Mouse (Mus musculus) megakaryocyte, adult 5-6 weeks (primary cell): ENCODE data around the gene Chrm1. TPM values are rescaled to one million over a fixed set of nuclear protein-coding genes. Genes with fewer than 3 reads are reported as not detected.
"Not testable (repeated sequence)": the region's sequence is repeated elsewhere in the genome, so short reads cannot be mapped to it uniquely, and the experiment has no call there.

Experiments
- ATAC-seq: 2 replicates; pipeline ENCODE4 v1.8.0; 2016; ENCODE audit warnings: mild to moderate bottlenecking, inconsistent platforms; ENCODE audit not compliant: poor library complexity, severe bottlenecking
- total RNA-seq, 2 experiments: library from RNA; stranded (forward) in 1 of 2; stranded (reverse) in 1 of 2; fragments of 153-499, 151-499 nt in 1 of 2; fragments of 221-1000, 200-1000 nt in 1 of 2; gene quantifications; 2 replicates each; pipeline versions ENCODE4 v1.2.3 to v1.2.4; 2015 to 2017

Gene Chrm1
- total RNA-seq, 2 experiments from 2014 or later, result 0.04 to 0.16 TPM

DNA sequence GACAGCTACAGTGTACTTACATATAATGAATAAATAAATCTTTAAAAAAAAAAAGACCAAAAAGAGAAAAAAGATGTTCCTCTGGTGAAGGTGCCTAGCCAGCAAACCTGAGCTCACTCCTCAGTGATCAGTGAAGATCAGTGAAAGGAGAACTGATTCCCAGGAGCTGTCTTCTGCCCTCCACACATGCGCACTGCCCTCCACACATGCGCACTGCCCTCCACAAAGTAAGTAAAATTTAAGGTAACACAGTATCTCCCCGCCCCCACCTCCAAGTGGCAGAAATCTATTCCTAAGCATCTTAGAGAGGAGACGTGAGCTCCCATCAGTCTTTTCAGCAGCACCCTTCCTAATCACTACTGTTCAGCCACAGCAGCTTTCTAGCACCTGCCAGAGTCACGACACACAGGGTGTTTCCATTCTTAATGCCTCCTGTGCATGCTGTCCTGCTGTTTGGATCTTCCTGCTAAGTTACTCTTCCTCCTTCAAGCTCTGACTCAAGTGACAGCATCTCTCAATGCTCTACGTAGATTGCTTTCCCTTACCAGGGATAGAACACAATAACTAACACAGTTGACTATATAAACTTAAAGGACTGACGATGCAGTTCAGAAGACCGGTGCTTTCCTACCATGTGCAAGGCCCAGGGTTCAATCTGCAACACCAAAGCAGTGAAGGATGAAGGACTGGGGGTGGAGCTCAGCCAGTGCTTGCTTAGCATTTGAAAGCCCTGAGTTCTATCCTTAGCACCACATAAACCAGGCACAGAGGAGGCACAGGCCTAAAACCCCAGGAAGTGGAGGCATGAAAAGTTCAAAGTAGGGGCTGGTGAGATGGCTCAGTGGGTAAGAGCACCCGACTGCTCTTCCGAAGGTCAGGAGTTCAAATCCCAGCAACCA, 52.5 kb downstream of the Chrm1 start:
- ATAC-seq, result no peak

DNA sequence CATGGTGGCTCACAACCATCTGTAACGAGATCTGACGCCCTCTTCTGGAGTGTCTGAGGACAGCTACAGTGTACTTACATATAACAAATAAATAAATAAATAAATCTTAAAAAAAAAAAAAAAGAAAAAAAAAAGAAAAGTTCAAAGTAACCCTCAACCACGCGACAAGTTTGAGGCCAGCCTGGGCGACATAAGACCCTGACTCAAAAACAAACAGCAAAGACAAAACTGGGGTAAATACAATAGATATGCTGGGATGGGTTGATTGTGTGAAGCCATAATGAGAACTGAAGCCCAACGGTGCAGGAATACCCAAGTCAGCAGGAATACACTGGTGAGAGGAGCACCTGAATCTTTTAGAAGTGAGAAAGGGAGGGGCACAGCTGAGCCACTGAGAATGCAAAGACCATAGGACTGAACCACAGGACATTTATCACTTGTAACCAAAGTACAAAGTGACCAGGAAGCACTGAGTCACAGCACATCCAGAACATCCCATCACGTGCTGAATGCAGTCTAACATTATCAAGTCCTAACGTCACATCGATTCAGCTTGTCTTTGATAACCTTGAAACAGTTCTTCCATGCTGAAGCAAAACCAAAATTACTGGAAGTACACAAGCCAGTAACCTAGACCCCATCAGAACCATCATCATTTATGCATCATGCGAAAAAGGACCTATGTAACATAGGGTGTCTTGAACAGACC, 53.3 kb downstream of the Chrm1 start:
- no peak for ATAC-seq

DNA sequence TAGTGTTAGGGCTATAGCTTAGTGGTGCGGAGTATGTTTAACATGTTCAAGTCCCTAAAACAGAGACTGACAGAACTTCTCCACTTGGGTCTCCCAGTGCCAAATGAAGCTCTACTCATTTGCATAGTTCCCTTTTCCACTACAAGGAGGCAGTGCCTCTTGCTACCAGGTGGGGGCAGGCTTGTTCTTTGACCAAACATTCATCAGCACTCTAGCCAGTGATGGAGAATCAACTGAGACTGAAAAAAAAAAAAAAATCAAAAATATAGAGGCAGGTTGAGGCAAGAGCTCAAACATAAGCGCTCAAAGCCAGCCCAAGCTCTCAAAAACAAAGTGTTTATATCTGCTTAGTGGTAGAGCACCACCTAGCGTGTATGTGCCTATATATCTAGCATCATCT, 54.8 kb downstream of the Chrm1 start:
- peak; percentile 49 for ATAC-seq

DNA sequence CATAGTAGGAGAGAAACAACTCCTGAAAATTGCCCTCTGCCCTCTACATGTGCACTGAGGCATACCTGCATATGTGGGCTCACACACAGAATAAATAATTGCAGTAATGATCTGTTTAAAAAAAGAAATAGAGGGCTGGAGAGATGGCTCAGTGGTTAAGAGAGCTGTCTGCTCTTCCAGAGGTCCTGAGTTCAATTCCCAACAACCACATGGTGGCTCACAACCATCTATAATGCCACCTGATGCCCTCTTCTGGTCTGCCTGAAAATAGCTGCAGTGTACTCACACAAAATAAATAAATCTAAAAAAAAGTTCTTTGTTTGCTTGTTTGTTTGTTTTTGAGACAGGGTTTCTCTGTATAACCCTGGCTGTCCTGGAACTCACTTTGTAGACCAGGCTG, 55.4 kb downstream of the Chrm1 start:
- not testable (repeated sequence) for ATAC-seq

DNA sequence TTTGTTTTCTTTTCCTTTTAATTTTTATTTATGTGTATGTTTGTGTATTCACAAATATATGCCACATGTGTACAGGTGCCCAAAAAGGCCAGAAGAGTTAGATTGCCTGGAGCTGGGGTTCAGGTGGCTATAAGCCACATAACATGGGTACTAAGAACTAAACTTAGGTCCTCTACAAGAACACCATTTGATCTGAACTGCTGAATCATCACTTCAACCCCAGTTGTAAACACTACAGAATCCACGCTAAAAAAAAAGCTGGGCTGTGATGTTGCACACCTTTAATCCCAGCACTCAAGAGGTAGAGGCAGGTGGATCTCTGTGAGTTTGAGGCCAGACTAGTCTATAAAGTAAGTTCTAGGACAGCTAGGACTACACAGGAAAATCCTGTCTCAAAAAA, 57.8 kb downstream of the Chrm1 start:
- ATAC-seq, result no peak

DNA sequence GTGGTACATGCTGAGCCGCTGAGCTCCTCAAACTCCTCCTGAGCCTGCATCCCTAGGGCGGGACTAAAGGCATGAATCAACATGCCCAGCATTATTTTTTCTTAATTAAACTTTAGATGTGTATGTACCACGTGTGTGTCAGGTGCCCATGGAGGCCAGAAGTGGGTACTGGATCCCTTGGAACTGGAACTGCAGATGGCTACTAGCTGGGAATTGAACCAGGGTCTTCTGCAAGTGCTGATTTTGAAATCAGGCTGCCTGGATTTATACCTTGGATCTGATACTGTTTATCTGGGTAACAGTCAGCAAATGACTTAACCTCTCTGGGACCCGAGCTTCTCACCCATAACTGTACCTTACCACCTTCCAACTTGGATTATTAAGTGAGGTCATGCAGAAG, 58.4 kb downstream of the Chrm1 start:
- no peak for ATAC-seq

DNA sequence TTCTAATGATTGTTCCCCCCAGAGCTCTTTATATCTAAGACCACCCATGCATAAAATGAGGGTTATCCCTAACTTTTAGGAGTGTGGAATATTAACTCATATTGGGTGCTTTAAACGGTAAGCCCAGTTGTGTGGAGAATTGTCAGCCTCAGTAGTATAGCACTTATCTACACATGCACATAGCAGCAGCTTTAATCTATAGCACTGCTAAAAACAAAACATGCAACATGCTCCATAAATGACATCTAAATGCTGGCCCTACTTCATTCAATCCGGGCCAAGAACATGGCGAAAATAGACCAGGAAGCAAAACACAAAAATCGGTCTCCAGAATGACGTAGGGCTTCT, 58.9 kb downstream of the Chrm1 start:
- no peak for ATAC-seq

DNA sequence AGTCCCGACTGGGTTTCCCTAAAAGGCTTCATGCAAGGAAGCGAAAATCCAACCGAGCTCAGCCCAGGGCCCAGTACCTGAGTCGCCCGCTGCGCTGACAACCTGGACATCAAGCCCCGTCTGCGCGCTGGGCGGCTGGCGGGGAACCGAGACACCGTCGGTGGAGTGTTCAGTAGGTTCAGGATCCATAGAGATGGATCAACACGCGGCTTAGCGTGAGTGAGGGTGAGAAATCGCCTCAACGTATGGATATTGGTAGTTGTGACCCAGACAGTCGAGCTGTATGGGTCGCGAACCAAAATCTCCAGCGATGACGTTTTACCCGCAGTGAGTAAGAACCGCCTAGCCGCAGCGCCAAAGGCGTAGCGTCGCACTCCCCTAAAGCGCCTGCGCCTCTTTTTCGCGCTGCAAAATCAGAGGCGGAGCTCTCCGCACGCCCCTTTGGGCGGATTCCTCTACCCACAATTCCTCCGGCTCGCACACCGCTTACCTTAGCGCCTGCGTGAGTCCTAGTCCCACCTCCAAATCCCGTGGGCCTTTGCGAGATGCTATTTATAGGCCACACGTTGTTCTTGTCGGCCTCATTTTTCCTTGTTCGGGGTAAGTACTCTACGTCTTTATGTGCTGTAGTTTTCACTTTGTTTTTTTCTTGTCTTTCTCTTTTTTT, 59.5 kb downstream of the Chrm1 start, which contains the start of gene Slc3a2:
TSS of gene Slc3a2 (minus strand) at position 463 of the 667 bp plus-strand sequence.
- ATAC-seq, result peak; percentile 92

DNA sequence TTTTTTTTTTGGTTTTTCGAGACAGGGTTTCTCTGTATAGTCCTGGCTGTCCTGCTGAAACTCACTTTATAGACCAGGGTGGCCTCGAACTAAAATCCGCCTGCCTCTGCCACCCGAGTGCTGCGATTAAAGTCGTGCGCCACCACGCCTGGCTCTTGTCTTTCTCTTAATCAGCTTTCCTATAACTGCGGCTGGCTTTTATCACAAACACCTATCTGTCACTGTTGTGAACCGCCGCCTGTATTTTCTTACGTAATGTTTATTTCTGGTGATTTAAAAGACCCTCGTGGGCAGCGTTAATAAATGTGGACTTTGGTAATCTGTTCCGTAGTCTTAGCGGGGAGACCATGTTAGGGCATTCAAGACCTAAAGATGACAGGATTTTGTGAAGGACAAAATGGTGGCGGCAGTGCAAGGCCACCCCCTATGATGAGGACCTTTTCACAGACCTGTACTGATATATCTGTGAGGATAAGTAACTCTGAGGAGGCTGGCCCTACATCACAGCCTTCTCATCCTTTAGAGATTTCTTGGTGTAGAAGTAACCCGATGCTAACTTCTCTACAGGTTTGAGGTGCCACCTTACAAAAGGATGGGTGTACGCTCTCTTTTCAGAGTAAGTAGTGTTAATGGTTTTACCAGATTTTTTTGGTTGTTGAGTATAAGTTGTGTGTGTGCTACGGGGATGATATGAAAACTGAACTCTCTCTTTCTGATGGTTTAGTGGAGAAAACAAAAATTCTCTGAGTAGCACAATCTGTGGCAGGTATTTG, 60.2 kb downstream of the Chrm1 start:
- ATAC-seq, result no peak

DNA sequence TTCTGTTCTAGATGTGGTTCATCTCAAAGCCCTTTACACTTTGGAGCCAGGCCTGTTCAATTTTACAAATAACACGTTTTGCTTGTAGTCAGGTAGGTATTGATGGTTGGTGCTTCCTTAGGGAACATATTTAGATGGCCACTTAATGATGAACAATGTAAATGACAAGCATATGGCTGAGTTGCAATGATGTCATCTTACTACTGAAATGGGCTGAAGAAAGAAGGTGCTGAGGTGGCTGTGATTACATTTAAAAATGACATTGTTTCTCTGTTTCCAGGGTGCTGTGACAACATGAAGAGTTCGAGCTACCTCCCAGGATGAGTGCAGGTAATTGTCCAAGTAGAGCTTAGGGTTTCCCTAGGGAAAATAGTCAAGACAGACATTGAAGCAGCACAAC, 60.8 kb downstream of the Chrm1 start:
- ATAC-seq, result no peak

DNA sequence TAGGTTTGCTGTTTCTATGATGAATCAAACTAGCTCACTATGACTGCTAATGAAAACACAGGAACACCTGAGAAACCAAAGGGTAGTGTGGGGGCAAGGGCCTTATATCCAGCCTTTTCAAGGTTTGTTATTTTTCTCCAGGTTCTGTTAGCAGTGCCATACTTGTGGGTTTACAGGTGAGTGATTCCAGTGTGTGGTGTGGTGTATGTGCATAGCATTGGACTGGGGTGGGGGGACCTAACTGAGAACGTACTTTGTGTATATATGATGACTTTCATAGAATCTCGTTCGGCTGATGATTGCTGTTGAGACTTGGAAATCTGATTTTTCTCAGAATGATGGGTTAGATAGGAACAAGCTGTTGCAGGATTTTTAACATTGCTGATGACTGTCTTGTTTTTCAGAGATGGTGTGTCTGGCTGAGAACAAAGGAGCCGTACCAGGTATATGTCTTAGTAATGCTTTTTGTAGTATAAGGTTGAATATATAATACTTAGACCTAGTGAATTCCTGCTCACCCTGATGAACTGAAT, 61.6 kb downstream of the Chrm1 start:
- no peak for ATAC-seq

DNA sequence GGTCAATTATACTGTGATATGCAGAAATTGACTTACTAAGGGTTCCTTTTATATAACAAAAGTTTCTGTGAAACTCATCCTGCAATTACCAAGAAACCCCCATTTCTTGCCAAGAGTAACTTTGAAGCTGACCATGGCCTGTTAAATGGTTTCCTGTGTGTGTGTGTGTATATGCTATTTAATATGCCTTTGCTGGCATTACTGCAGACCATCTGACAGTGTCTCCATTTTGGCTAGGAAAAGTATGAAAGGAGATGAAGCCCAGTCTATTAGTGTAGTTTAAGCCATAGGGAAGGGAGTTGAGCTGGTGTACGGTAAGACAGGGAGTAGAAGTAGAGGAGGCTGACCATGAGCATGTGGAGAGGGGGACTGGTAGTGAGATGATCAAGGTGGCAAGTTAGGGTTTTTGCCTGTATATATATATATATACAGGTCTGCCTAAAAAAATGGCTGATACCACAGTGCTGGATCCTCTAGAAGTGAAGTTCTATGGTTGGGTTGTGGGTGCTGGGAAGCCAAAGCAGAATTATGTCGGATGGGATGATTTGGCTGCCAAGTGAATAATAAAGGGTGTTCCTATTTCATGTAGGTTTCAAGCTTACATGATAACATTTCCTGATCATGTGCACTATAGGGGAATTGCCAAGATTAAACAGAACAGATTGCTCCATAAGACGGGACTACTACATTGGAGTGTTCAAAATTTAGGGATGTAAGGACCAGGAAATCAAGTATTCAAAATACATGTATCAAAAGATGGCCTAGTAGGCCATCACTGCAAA, 63.2 kb downstream of the Chrm1 start:
- no peak for ATAC-seq

DNA sequence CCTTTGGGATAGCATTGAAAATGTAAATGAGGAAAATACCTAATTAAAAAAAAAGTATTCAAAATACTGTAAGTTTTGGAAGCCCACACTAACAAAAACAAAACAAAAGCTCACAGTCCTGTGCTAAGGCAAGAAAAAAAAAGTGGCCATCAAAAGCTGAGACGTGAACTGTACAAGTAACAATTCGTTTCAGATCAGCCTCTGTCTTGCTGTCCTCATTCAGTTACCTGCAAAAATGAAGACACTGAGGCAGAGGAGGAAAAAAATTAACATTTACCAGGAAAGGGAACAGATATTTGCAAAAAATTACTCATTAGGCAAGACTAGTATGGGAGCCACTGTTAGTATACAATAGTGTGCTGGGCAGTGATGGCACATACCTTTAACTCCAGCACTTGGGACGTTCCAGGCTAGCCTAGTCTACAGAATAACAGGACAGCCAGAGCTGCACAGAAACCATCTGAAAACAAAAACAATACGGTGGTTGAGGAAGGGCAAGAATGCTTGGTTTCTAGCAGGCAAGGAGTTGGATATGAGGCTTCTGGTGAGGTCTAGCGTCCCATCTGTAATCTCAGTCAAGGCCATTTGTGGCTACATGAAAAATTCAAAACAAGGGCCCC, 64.0 kb downstream of the Chrm1 start:
- ATAC-seq, result no peak

DNA sequence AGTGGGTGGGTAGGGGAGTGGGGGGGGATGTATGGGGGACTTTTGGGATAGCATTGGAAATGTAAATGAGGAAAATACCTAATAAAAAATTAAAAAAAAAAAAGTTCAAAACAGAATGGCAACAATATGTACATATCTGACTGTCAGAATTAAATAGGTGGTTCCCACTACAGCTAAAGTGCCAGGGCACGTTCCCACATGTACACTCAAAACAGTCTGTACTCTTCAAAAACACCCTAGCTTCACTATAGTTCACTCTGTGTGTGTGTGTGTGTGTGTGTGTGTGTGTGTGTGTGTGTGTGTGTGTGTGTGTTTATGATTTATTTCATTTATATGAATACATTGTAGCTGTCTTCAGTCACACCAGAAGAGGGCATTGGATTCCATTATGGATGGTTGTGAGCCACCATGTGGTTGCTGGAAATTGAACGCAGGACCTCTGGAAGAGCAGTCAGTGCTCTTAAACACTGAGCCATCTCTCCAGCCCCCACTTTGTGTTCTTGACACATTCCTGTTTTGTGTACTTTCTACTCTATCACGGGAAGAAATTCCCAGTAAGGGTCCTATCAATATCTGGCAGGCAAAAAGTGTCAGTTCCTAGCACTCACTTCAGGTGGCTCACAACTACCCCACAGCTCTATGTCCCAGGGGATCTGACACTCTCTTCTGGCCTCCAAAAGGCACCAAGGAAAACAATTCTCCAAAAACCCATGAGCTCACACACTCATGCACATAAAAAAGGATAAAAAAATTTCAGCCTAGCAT, 64.9 kb downstream of the Chrm1 start:
- not testable (repeated sequence) for ATAC-seq

Other genes with a start within 250 kb of the Chrm1 start
- gene Slc22a8, start 72.5 kb upstream of the Chrm1 start, total RNA-seq (2015), result not detected in 2 replicates
- not detected in 2 replicates for gene Slc22a8, start 72.5 kb upstream of the Chrm1 start, total RNA-seq (2017)
- not detected in 2 replicates for gene Slc22a6, start 45.8 kb upstream of the Chrm1 start, total RNA-seq (2015)
- not detected in 2 replicates for gene Slc22a6, start 45.8 kb upstream of the Chrm1 start, total RNA-seq (2017)
- 26.3 and 32.6 TPM in 2 replicates for gene Slc3a2, start 59.6 kb downstream of the Chrm1 start, total RNA-seq (2015)
- gene Slc3a2, start 59.6 kb downstream of the Chrm1 start, total RNA-seq (2017), result 31.6 and 34.1 TPM in 2 replicates
- 30.3 and 37.1 TPM in 2 replicates for gene Wdr74, start 72.0 kb downstream of the Chrm1 start, total RNA-seq (2015)
- gene Wdr74, start 72.0 kb downstream of the Chrm1 start, total RNA-seq (2017), result 38.2 and 38.5 TPM in 2 replicates
- gene 1700092M07Rik, start 76.9 kb downstream of the Chrm1 start, total RNA-seq (2015), result 0.83 TPM in 1 of 2 replicates, not detected in the other
- 1.3 TPM in 1 of 2 replicates, not detected in the other for gene 1700092M07Rik, start 76.9 kb downstream of the Chrm1 start, total RNA-seq (2017)
- 40.9 and 55.3 TPM in 2 replicates for gene Stx5a, start 77.6 kb downstream of the Chrm1 start, total RNA-seq (2015)
- gene Stx5a, start 77.6 kb downstream of the Chrm1 start, total RNA-seq (2017), result 40.8 and 65.6 TPM in 2 replicates
- 257 and 292 TPM in 2 replicates for gene Nxf1, start 93.3 kb downstream of the Chrm1 start, total RNA-seq (2015)
- 69.7 and 76.0 TPM in 2 replicates for gene Nxf1, start 93.3 kb downstream of the Chrm1 start, total RNA-seq (2017)
- 28.1 and 36.6 TPM in 2 replicates for gene Tmem223, start 107.2 kb downstream of the Chrm1 start, total RNA-seq (2015)
- gene Tmem223, start 107.2 kb downstream of the Chrm1 start, total RNA-seq (2017), result 11.6 and 12.0 TPM in 2 replicates
- 172 and 177 TPM in 2 replicates for gene Tmem179b, start 110.7 kb downstream of the Chrm1 start, total RNA-seq (2015)
- 98.4 and 108 TPM in 2 replicates for gene Tmem179b, start 110.7 kb downstream of the Chrm1 start, total RNA-seq (2017)
- gene Taf6l, start 122.6 kb downstream of the Chrm1 start, total RNA-seq (2015), result 5.1 and 6.2 TPM in 2 replicates
- 8.9 and 9.8 TPM in 2 replicates for gene Taf6l, start 122.6 kb downstream of the Chrm1 start, total RNA-seq (2017)
- 124 and 125 TPM in 2 replicates for gene Polr2g, start 134.8 kb downstream of the Chrm1 start, total RNA-seq (2015)
- 54.1 and 58.2 TPM in 2 replicates for gene Polr2g, start 134.8 kb downstream of the Chrm1 start, total RNA-seq (2017)
- 0.62 and 2.3 TPM in 2 replicates for gene Zbtb3, start 138.8 kb downstream of the Chrm1 start, total RNA-seq (2015)
- gene Zbtb3, start 138.8 kb downstream of the Chrm1 start, total RNA-seq (2017), result 1.8 and 2.5 TPM in 2 replicates
- 28.6 and 31.0 TPM in 2 replicates for gene Ttc9c, start 155.5 kb downstream of the Chrm1 start, total RNA-seq (2015)
- gene Ttc9c, start 155.5 kb downstream of the Chrm1 start, total RNA-seq (2017), result 53.6 and 63.7 TPM in 2 replicates
- gene Hnrnpul2, start 156.2 kb downstream of the Chrm1 start, total RNA-seq (2015), result 52.3 and 56.0 TPM in 2 replicates
- gene Hnrnpul2, start 156.2 kb downstream of the Chrm1 start, total RNA-seq (2017), result 72.8 and 94.4 TPM in 2 replicates
- not detected in 2 replicates for gene AC129217.1, start 166.0 kb downstream of the Chrm1 start, total RNA-seq (2015)
- gene AC129217.1, start 166.0 kb downstream of the Chrm1 start, total RNA-seq (2017), result 1.8 and 5.9 TPM in 2 replicates
- 84.8 and 97.8 TPM in 2 replicates for gene Bscl2, start 173.7 kb downstream of the Chrm1 start, total RNA-seq (2015)
- gene Bscl2, start 173.7 kb downstream of the Chrm1 start, total RNA-seq (2017), result 48.1 and 49.6 TPM in 2 replicates
- 0.16 TPM in 1 of 2 replicates, not detected in the other for gene Gng3, start 175.4 kb downstream of the Chrm1 start, total RNA-seq (2015)
- not detected in 2 replicates for gene Gng3, start 175.4 kb downstream of the Chrm1 start, total RNA-seq (2017)
- gene Lrrn4cl, start 187.0 kb downstream of the Chrm1 start, total RNA-seq (2015), result 0.16 and 0.55 TPM in 2 replicates
- gene Lrrn4cl, start 187.0 kb downstream of the Chrm1 start, total RNA-seq (2017), result 0.12 TPM in 1 of 2 replicates, not detected in the other
- 63.2 and 66.8 TPM in 2 replicates for gene Ubxn1, start 207.7 kb downstream of the Chrm1 start, total RNA-seq (2015)
- 149 and 168 TPM in 2 replicates for gene Ubxn1, start 207.7 kb downstream of the Chrm1 start, total RNA-seq (2017)
- gene Uqcc3, start 217.1 kb downstream of the Chrm1 start, total RNA-seq (2015), result 39.9 and 41.9 TPM in 2 replicates
- gene Uqcc3, start 217.1 kb downstream of the Chrm1 start, total RNA-seq (2017), result 58.1 and 75.6 TPM in 2 replicates
- 29.0 and 50.8 TPM in 2 replicates for gene Lbhd1, start 219.9 kb downstream of the Chrm1 start, total RNA-seq (2015)
- gene Lbhd1, start 219.9 kb downstream of the Chrm1 start, total RNA-seq (2017), result 5.2 and 7.5 TPM in 2 replicates
- gene Gm49403, start 220.1 kb downstream of the Chrm1 start, total RNA-seq (2015), result not detected in 2 replicates
- gene Gm49403, start 220.1 kb downstream of the Chrm1 start, total RNA-seq (2017), result not detected in 2 replicates
- 43.9 and 64.0 TPM in 2 replicates for gene 1810009A15Rik, start 225.1 kb downstream of the Chrm1 start, total RNA-seq (2015)
- 61.2 and 66.3 TPM in 2 replicates for gene 1810009A15Rik, start 225.1 kb downstream of the Chrm1 start, total RNA-seq (2017)
- gene Gm49416, start 225.1 kb downstream of the Chrm1 start, total RNA-seq (2015), result 0.27 TPM in 1 of 2 replicates, not detected in the other
- gene Gm49416, start 225.1 kb downstream of the Chrm1 start, total RNA-seq (2017), result 0.85 TPM in 1 of 2 replicates, not detected in the other
- 9.1 and 9.3 TPM in 2 replicates for gene Ints5, start 229.2 kb downstream of the Chrm1 start, total RNA-seq (2015)
- 10.2 and 11.3 TPM in 2 replicates for gene Ints5, start 229.2 kb downstream of the Chrm1 start, total RNA-seq (2017)
- gene Ganab, start 234.3 kb downstream of the Chrm1 start, total RNA-seq (2015), result 69.0 and 71.3 TPM in 2 replicates
- gene Ganab, start 234.3 kb downstream of the Chrm1 start, total RNA-seq (2017), result 51.7 and 58.4 TPM in 2 replicates